Mouse (Mus musculus) neutrophil, adult 83 days (primary cell): ENCODE results near the gene Tmem98. TPM values are rescaled to one million over a fixed set of nuclear protein-coding genes. Genes with fewer than 3 reads are reported as not detected.

Experiments
- total RNA-seq, 2 experiments: library from RNA; stranded (reverse); gene quantifications; one replicate each; pipeline ENCODE4 v1.2.4; 2023

Tmem98 gene
- under 1 TPM in 1 of 2 experiments, not detected in 1; 0.73 TPM for total RNA-seq

DNA sequence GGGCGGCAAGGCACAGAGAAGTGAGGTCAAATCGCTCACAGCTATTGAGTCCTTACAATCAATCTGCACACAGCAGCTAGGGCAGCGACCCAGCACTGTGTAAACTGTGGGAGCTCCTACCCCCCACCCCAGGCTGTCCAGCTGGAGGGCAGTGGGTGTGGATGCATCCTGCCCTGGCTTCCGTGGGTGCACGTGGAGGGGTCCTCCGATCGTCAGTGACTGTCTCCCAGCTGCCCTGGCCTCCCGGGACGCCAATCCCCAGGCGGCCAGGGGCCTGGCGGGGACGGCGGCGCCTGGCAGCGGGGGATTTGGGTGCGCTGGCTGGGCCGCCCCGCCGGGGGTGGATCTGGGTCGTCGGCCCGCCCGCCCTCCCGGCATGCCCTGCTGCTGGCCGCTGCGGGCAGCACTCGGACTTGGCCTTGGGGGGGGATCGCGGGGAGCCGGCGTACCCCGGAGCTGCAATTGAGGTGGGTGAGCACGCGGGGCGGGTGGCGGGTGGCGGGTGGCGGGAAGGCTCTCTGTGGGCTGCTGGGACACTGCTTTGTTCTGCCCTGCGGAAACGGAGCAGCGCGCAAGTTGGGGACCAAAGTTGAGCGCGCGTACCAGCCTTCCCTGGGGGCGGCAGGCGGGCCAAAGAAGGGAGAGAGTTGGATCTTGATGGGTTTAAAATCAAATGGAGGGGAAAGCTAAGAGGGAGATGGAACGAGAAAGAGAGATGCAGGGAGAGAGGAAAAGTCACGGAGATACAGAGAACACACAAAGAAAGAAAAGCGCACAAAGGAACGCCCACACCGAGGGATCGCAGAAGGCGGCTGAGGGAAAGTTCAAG is at the start of gene Tmem98:
Gene Tmem98, plus strand, starts transcription at position 183 of the 829 bp plus-strand sequence.

DNA sequence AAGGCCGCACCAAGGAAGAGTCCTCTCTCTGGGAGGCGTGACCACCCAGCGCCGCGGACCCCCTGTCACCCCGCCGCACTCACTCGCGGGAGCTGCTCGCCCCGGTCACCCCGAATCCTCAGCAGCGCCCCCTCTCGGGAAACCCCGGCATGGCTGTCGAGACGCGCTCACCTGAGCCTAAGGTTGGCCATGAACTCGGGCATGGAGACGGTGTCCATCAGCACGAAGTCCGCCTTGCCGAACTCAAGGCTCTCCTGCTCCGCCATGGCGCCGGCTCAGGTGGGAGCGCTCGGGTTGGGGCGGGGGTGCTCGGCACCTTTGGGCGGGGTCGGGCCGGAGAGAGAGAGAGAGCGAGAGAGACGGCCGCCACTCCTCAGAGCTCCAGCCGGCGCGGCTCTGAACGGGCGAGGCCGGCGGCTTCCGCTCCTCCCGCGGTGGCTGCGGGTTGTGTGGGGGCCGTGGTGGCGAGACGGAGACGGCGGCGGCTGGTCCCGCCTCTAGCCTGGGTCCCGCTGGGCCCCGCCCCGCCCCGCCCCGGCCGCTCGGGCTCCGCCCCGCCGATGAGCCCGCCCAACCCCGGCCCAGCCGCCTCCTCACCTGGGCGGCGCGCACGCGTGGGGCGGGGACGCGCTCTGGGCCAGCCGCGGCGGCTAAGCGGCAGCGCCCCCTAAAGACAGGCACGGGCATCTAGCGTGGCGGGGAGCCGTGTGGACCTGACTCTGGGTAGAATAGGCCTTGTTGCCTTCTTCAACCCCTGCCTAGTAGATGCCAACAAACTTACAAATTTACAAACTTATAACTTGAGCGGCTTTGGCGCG is 30.2 kb upstream of the Tmem98 start, which contains the start of gene Myo1d:
Gene Myo1d, minus strand, starts transcription at position 499 of the 818 bp plus-strand sequence.

GRCm38 (mm10) chr11:80858065-80858464 is 48.1 kb downstream of the Tmem98 start, which contains the start of gene Spaca3:
TSS of gene Spaca3 (plus strand) at chr11:80858365.

Other genes with a start within 250 kb of the Tmem98 start
- gene Myo1d, start 30.1 kb upstream of the Tmem98 start, total RNA-seq, result 10 to 100 TPM; 10.8 to 11.7 TPM
- gene Spaca3, start 48.2 kb downstream of the Tmem98 start, total RNA-seq, result not detected